Mouse (Mus musculus) lung, adult 18-20 months (tissue): ENCODE data around the gene Erg.

Source experiments
- DNase-seq, 2 experiments: peaks; one replicate each; pipeline ENCODE4 v3.0.0; 2022; ENCODE audit warnings: mixed read lengths in 2 of 2

Erg gene

DNA sequence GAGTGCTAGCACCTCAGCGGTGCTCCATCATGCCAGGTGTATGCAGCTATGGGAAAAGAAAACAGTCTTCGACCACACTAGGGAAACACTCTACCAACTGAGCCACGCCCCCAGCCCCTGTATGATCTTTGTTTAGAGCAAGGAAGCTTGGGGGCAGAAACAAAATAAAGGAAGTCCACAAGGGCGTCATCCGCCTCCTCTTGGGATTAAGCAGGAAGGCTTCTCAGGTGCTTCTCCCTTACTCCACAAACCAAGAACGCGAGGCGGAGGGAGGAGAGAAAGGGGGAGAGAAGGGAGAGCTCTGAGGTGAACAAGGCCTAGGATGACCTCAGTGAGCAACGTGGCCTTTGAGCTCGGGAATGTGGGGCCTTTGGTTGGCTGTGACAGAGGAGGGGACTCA, 241.4 kb downstream of the Erg start:
- no peak for DNase-seq

DNA sequence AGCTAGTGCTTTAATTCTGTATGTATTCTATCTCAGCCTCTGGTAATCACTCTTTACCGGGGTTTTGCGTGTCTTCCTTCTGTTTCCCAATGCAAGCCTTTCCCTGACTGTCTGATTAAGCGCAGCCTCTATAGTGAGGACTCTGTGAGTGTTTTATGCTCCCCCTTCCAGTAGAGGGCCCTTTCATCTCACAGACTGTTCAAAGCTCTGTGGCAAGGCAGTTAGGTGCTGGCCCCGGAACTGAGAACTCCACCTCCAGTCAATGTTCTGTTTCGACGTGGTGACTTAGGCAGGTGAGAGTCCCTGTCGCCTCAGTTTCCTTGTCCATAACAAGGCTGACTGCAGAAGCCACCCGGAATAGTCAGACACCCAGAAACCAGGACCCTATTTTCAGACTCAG, 244.4 kb downstream of the Erg start:
- DNase-seq = no peak

DNA sequence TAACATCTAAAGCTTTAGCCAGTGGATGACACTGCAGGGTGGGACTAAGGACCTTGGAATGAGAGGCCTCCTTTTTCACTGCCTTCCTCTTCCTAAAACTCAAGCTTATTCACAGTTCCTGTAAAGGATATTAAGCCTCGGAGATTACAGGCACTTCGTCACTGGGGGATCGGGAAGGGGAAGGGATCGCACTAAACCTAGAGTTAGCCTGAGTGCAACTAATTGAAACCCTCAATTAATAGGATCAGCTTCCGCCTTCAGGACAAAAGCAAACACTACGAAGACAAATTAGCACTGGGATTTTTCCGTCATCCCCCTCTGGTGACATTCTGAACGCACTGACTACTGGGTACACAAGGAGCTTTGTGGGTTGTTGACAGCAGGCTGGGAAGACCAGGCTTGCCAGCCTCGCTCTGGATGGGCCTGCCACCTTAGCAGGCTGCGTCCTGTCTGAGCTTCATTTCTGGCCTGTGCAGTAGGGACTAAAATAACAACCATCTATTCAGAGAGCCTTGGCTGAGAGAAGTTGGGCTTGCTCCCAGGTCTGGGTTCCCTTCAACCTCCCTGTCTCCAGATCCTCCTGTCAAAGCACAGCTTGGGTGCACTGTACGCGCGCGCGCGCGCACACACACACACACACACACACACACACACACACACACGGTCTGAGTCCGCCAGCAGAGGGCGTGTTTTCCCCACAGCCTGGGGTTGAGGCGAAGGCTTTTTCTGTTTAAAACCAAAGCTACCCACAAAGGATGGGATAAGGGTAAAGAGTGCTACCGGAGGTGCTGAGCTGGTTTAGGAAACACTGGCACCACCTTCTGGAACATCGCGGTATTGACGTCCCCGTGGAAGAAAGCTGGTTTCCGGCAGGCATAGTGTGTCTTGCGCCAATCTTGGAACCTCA, 245.3 kb downstream of the Erg start:
- DNase-seq = peak; percentile 82 to 85

DNA sequence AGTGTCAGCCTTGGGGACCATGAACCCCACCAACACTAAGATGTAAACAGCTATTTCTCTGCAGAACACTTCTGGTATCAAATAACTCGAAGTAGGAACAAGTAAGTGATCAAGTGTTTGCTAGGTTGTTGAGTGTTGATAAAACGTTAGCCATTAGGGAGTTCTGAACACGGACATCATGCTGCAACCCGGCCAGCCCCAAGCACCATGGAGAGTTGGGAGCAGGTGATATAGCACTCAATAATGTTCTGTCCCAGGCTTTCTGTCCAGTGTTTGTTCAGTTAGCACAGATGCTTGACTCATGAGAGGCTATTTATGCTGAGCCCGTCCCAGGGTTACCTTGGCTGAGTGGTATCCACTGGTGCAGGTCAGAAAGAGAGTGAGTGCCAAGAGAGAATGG, 254.2 kb downstream of the Erg start:
- DNase-seq = peak; percentile 67 to 78

DNA sequence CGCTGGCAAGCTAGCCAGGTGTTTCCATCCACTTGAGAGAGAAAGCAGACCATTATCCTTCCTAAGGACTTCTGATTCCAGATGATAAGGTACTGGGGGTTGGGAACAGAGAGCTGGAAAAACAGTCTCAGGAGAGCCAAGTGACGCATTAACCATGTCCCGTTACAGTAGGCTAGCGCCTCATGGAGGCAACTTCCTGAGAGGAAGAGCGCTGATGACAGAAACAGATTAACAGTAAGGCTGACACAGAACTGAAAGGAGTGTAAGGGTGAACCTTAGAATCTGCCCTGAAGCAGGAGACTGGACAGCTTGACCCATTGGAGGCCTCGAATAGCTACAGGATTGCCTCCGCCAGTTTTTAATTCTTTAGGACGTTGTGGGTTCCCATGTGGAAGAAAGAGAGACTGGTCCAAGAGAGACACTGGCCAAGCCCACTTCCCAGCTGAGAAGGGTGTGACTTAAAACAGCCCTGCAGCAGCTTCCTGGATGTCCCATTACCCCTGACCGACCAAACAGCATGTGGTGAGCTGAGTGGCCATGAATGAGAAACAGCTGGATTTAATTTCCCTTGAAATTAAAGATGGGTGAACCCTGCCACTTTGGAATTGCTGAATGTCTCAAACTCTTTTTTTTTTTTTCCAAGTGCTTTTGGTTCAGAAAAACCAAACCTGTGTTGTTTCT, 264.3 kb downstream of the Erg start:
- DNase-seq = no peak
